Mouse (Mus musculus) inflammation-experienced regulatory T-cells, adult 6 months (primary cell): ENCODE measurements around the gene Crisp3. TPM values are rescaled to one million over a fixed set of nuclear protein-coding genes. Genes with fewer than 3 reads are reported as not detected.
"Not testable (repeated sequence)": the region's sequence is repeated elsewhere in the genome, so short reads cannot be mapped to it uniquely, and the experiment has no call there.

Experiments
- ATAC-seq: one replicate; pipeline ENCODE4 v1.8.0; 2017
- polyA plus RNA-seq, 3 experiments: library from polyadenylated mRNA; unstranded; fragments of 100-300 nt; shearing (Covaris generic); gene quantifications; one replicate each; pipeline ENCODE4 v1.2.1; 2017

The Crisp3 gene
- polyA plus RNA-seq: not detected

- ATAC-seq: no peak
Measured at GRCm38 (mm10) chr17:40242135-40242534, at the start of gene Crisp3. TSS of gene Crisp3 (minus strand) at chr17:40242288.

- no peak for ATAC-seq
Measured at GRCm38 (mm10) chr17:40285435-40285834, 43.3 kb upstream of the Crisp3 start.

GRCm38 (mm10) chr17:40275519-40275918, 33.4 kb upstream of the Crisp3 start:
- ATAC-seq: no peak

GRCm38 (mm10) chr17:40274906-40275470, 32.9 kb upstream of the Crisp3 start:
- ATAC-seq: no peak

GRCm38 (mm10) chr17:40252487-40252886, 10.4 kb upstream of the Crisp3 start:
- ATAC-seq: no peak

GRCm38 (mm10) chr17:40208540-40208939, 33.5 kb downstream of the Crisp3 start, which contains the start of gene Pgk2:
TSS of gene Pgk2 (minus strand) at chr17:40208640.
- no peak for ATAC-seq

- not testable (repeated sequence) for ATAC-seq
Measured at GRCm38 (mm10) chr17:40201803-40202202, 40.3 kb downstream of the Crisp3 start.

- ATAC-seq: not testable (repeated sequence)
Measured at GRCm38 (mm10) chr17:40190192-40190591, 51.9 kb downstream of the Crisp3 start.

Other genes starting within 250 kb of the Crisp3 start
- gene AC192777.2, start 146.8 kb downstream of the Crisp3 start, polyA plus RNA-seq: not detected
- not detected for gene Pgk2, start 33.6 kb downstream of the Crisp3 start, polyA plus RNA-seq
- gene Crisp1, start 76.9 kb upstream of the Crisp3 start, polyA plus RNA-seq: not detected